Mouse (Mus musculus) right cerebral cortex, postnatal 14 days (tissue): ENCODE measurements around the gene Grip1.

Source experiments
- DNase-seq: peaks from one replicate; pipeline ENCODE4 v3.0.0; 2022

Gene Grip1

DNA sequence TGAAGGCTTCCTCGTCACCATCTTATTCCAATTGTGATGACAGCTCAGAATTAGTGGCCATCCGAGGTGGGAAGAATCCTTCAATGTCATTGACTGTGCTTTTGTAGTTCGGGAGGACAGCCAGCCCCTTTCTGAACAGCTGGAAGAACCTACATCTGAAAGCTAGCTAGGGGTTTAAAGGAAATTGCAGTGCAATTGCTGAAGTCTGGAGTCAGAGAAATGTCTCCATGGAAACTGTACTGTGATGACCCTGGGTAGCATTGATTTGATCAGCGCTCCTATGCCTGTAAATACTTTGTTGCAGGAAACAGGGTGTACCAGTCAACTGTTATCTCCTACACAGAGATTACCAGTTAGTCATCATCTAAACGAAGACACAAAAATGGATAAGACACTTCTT is 325.2 kb downstream of the Grip1 start:
- no peak for DNase-seq

DNA sequence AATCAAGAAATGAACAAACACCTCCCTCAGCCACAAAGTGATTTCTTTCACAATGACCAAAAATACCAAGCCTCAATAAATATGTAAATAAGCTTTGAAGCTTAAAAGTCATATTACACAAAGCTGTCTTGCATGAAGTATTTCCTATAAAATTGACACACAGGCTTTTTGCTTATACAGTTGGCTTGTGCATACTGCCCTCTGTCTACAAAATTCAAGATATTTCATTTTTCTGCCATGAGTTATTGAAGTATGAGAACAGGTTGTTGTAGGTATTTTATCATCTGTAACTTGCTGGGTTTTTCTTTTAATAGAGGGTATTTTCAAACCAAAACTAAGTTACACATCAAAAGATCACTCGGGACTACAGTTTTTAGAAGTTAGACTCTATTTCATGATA is 326.0 kb downstream of the Grip1 start:
- DNase-seq: no peak

DNA sequence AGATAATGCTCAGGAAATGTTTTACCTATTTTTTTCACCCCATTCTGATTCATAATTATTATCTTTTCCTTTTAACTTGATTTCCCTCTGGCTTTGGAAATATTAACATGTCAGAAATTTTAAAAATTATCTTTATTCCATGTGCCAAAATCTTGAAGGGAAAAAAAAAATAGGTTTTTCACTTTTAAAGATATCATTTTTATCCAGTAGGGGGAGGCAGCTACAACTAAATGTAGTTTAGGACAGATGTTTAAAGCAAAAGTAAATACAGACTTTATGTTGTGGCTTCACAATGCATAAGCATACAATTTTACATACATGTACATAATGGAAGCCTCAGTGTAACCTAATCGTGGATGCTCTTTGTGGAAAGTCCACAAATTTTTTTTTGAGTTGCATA is 336.9 kb downstream of the Grip1 start:
- DNase-seq: no peak

DNA sequence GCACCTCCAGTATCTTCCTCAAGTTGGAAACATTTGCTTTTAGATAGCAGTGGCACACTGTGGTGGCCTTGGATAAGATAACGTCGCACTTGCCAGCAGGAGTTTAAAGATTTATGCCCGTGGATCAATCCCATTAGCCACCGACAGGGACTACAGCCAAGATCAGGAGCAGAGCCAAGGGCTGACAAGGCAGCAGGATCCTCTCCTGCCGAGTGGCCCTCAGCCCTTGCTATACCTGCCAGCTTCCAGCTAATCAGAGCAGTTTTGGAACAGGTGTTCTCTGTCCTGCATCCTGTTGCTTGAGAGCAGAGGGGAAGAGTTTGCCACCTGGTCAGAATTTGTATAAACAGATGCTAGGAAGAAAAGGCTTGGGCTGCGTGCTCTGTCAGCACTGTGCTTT is 348.8 kb downstream of the Grip1 start:
- DNase-seq: no peak

DNA sequence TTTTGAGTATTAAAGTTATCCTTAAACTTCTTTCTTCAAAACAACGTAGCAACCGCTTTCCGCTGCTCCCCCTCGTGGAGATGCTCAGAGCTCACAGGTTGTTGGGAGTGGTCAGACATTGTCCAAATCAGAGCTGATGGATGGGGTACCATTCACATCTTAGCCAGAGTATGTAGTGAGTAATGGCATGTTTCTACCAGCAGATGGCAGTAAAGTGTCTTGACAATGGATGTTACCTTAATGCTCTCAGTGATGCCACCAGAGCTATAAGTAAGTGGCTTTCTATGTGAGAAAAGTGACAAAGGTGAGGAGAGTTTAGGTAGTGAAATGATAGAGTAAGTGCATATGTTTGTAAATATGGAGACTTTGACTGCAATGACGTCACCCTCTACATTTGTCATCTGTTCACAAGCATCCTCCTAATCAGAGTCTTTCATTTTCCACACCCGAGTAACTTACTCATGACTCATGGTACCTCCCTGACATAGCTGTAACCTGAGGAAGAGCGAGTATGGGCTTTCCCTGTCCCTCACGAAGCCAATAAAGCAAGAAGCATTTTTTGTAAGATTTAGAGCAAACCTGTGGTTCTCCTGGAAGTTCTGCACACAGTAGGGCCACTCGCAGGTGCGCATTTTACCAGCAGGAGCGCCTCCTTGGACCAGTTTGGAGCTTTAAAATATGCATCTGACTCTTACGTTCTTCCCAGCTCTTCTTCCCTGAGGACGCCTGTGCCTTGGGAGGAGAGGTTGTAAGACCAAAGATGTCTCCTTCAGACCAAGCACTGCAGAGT is 350.2 kb downstream of the Grip1 start:
- no peak for DNase-seq

DNA sequence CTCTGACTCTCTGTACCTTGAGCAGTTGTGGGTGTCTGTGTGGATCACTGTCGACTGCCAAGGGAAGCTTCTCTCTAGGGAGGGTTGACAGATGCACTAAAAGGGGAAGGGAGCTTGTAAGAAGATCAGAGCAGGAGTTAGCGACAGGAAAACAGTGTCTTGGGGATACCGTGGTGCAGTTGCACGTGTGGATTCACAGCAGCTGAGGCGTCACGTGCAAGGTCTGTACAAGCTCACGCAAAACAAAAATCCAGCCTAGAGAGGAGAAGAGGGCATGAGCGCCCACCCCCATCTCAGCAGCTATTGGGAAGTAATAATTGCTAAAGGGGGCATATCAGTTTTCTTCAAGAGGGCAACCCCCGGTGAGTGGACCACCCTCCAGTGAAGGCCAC is 350.8 kb downstream of the Grip1 start:
- no peak for DNase-seq

DNA sequence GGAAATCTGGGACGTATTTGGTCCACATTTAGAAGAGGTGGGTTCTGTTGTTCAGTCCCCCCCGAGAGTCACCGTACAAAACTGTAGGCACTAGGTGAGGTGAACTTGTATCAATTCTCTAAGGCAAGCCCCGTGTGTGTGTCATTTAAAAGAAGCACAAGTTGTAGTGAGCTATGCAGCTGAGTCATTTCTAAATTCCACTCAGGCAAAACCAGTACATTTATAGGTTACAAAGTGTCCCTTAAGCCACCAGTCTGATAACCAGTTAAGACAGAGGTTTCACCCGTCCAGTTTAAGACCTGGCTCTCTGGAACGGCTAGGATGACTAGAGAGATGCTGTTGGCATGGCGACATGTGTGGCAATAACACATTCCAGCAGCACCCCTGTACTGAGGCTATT is 351.5 kb downstream of the Grip1 start:
- no peak for DNase-seq

DNA sequence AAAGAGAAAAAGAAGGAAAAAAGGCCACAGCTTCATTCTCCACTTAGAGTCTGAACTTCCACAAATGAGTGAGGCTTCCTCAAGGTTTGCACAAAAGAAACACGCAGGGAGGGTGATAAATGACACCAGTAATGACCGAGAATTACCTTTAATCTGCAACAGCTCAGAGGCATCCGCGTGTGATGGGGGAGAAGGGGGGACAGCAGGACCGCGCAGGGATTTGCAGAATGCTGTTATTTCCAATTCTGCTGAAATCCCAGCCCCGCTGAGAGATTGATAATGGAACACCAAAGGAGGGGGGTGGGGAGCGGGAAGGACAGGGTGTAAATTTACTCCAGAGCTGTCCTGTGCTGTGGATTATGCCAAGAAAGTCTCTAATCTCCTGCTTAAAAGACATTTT is 352.5 kb downstream of the Grip1 start:
- no peak for DNase-seq

DNA sequence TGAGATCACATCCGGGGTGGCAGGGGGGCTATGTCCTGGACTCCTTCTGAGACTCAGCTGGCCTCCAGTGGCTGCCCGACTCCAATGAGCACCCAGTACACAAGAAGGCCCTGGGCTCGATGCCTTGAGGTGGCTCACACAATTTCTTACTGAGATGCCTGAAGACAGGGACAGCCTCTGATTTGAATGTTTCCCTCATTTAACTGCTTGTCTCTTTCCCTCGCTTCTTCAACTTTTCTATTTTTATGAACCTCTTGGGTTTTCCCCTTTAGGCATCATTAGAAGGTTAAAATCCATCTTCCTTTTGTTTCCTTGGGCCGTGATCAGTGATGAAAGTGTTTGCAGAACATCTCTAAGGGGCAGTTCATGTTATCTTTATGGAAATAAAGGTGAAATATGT is 354.8 kb downstream of the Grip1 start:
- no peak for DNase-seq

DNA sequence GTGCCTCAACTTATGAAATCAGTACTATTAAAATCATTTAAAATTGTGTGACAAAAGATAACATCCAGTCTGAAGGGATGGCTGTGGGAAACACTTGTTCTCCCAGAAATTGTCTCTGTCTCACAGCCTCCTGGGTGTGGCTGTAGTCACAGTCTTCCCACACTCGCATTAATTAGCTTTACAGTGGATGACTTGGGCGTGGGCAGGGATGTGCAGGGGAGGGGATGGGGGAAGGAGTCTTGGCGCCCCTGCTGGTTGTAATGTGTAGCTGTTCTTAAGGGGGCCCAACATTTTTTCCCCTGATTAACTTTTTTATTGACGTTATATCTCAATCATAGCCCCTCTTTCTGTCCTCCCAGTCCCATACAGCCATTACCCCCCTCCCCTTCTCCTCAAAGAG is 360.5 kb downstream of the Grip1 start:
- no peak for DNase-seq

DNA sequence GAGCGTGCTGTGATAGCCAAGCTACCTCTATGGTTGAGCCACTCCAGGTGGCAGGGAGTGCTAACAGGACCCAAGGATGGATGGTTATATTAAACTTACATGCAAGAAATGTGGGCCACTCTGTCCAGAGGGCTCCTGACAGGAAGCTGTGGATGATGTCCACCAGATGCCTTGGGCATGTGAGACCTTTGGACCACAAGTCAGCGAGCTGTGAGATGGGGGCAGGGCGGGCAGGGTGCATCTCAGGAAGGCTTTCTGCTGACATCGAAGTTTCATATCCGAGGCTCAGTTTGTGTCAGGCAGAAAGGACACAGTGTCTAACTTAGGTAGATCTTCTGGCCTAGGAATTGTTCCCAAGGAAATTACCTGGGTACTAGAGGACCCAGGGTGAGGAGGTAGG is 362.4 kb downstream of the Grip1 start:
- no peak for DNase-seq

DNA sequence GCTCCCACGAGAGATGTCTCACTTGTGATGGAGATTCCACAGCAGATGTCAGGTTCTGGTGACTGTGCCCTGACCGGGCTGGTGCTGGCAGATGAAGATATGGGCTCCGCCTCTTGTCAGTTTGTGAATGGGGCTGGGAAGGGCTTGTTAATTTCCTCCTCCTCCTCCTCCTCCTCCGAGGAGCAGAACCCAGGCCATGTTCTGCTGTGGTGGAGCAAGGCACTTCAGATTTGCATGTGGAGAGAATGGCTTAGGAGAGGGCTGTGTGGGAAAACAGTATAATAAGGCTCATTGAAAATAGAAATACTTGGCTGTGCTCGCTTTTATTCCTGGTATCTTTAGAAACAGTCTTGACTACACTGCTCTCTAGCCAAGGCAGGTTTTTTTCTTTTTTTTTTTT is 364.8 kb downstream of the Grip1 start:
- DNase-seq: no peak

DNA sequence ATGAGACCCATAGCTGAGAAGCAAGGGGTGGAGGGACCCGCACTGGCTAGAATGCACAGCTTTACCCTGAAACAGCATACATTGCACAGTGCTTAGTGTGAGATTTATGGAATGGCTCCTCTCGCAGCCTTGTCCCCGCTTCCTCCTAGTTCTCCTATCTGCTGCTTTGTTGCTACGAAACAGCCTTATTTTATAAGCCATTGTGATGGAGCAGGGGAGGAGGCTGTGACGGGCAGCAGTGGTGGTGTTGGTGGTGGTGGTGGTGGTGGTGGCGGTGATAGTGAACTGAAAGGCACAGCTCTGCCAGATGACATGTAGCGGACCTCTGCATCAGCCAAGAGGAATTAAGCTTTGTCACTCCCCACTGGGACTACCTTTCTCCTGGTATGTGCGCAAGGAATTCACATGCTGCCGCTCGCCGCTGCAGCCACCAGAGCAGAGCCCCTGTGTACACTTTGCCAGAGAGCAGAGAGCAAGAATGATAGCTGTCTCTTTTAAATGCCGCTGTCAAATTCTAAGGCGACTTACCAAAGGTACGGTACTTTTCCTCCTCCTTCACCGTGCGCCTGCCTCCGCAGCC is 365.6 kb downstream of the Grip1 start:
- peak; percentile 27 for DNase-seq

DNA sequence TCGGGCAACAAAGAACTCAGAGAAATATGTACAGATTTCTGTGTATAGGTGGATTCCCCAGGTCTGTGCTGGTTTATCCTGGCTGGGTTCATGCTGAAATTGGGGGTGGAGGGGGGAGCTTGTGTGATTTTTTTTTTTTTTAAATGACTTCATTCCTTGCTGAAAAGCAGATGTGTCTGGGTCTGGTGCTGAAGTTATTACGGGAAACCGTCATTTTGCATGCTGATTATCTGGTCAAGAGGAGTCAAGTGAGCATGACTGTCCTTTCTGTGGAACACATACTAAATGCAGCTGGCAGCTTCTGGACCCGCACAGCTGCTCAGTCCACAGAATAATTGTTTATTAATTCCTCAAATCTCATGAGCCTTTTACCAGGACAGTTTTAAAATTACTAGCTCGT is 366.1 kb downstream of the Grip1 start:
- no peak for DNase-seq

DNA sequence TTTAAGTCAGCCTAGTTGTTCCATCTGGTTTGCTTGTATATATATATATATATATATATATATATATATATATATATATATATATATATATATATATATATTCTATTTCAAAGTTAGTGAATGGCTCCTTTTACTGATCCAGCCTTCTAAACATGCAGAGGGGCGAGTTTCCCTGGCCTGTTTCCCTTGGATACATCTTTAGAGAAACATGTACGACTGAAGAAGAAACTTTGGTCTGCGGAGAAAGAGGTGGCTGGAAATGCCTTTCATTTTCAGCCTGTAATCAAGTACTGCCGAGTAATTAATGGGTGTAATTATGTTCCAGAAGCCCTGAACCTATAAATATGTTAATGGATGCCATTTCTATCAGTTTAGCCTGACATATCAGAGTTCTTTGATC is 366.8 kb downstream of the Grip1 start:
- DNase-seq: no peak

DNA sequence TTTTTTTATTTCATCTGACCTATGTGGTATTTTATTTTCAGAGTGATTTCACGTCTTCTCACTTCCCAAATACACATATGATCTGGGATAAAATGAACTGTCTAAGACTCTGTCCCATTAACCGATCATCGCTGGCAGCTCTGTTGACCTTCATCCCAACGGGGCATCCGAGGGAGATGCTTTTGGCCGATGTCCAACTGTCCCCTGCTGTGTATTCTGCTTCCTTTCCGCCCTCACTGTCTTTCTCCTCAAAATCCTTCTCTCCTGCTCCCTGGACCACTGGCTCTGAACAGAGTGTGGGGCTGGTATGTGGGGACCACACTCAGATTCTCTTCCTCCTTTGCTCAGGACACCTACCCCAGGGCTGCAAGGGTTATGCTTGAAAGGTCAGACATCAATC is 370.1 kb downstream of the Grip1 start:
- DNase-seq: no peak

DNA sequence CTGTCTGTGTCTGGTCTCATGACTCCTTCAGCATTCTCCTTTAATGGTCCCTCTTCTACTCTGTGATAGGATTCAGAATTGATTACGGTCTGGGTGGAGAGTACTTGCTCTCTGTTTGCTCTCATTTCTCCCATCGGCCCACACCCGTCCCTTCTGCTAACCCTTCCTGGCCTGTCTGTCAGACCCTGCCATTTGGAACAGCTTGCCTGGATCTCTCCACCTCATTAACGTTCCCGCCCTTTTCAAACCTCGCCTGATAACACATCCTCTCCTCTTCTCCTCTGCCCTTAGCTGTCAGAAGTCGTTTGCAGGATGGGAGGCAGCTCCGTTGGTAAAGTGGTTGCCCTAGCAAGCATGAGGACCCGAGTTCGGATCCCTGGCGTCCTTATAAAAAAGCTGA is 370.9 kb downstream of the Grip1 start:
- DNase-seq: no peak

DNA sequence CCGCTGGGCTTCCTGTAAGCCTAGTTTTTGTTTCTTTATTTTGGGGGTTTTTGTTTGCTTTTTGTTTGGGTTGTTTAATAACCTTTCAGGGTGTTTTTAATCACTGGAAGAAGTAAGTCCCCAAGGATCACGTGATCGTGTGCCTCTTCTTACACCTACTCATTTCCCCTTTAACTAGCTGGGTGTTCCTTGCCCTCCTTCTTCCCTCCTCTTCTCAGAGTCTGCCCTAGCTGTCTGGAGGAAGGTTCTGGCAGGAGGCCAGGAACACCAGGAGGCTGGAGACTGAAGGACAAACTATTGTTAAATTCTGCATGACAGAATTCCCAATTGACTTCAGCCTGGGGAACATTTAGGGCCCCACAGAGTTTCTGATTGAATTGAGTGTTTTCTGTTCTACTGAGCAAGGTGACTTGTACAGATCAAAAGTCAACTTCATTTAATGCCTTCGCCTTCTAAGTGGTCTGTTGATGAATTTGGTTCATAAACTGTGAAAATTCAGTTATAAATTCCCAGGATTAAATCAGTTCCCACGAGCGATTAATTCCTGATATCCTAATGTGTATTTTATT is 376.8 kb downstream of the Grip1 start:
- peak; percentile 26 for DNase-seq

DNA sequence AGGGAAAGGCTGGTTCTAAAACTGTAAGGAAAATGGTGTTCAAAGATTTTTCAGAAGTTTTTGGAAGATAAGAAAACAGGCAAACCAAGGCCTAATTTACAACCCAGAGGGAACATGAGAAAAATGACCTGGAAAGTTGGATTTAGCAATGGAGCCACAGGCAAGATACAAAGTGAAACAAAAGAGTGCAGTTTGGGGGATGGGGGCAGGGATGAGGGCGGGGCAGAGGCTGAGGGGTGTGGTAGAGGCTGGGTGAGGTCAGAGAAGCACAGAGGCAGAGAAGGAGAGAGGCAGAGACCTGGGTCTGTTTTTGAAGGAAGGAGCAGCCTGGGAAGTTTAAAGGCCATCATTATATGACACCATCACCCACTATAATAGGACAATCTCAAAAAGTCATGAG is 377.5 kb downstream of the Grip1 start:
- no peak for DNase-seq

DNA sequence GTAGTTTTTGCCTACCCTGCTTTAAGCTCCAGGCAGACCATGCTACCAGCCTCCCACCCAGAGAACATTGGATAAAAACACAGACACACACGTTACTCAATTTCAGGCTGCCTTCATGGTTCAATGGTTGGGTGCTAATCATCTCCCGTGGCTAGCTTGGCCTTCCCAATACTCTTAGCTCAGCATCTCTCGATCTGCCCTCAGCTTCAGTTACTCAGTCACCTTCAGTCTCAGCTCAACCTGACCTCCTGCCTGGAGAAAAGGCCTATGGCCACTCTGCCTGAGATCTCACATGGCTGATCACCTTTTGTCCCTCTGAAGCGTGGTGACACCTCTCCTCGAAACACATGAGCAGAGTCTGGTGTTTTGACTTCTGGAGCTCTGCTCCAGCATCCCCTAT is 379.7 kb downstream of the Grip1 start:
- no peak for DNase-seq

DNA sequence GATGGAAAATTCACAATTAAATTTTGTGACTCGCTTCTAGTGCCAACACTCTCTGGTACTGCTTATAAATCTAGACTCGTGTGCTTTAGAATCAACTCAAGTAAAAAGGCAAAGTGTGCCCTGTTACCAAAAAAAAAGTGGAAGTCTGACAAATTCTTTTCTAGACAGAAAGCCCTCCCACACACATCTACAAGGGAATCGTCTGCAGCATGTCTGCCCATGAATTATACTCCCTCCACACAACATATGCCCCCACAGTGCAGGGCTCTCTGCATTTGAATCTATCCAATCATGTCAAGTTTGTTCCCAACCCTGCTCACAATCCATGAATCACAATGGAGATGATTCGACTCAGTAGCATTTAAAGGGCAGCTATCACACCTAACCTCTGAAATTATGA is 380.5 kb downstream of the Grip1 start:
- peak; percentile 13 for DNase-seq

DNA sequence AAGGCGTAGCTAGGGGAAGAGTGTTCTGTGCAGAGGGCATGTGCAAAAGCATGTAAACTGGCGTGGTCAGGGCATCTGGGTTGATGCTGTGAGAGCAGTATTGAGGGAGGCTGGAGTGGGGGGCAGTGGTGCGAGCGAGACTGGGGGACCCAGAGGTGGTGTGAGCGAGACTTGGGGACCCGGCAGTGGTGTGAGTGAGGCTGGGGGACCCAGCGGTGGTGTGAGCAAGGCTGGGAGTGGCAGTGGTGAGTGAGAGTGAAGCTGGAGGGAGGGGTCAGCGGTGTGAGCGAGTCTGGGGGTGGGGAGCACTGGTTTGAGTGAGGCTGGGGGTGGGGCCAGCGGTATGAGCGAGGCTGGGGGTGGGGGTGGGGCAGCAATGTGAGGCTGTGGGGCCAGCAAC is 386.0 kb downstream of the Grip1 start:
- DNase-seq: no peak

DNA sequence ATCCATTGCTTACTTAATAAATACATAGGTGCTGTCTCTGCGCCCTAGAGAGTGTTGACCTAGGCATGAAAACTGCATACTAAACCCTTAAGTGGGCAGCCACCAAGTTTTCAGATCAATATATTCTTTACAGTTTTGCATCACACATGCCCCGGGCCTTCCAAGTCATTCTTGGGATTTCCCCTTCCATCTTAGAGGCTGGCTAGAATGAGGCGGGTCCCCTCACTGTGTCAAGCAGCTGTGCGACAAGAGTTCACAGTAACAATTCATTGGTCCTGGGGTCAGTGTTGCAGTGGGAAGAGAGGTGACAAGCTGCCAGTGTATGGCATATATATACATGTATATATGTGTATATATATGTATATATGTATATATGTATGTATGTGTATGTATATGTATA is 388.4 kb downstream of the Grip1 start:
- DNase-seq: no peak

DNA sequence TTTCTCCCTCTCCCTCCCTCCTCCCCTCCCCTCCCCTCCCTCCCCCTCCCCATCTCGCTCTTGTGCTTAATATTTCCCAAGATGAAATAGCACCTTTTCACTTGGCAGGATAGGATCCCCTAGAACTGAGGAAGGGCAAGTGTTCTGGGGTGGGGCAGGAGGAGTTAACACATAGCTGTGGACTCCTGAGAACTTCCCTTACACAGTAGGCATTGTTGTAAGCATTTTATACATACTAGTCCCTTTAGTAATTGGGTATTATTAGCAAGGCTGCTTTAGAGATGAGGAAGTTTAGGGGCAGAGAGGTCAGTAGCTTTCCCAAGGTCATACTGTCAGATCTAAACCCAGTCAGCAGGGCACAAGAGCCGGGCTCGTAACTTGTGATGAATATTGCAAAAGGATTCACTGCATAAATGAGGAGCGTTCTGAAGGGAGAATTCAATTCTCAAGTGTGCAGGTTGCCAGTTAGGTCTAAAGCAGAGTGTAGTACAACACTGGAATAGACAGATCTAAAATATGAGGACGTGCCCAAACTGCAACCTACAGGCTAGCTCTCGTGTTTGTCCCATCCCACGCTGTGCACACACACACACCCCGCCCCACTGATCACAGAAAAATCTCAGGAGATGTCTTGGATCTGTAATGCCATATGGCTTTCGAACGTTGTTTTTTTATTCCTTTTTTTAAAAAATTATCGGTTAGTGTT is 392.2 kb downstream of the Grip1 start:
- DNase-seq: no peak
